Mouse (Mus musculus) ES-Bruce4 (cell line): Measurements from ENCODE around the gene Ufc1.
A peak's percentile ranks its signal among the peaks of the same experiment; 100 is the strongest.

Experiments used
- CTCF ChIP-seq: IDR thresholded peaks from one replicate; pipeline ENCODE4 v1.8.1; 2011; ENCODE audit warnings: low read depth, low read length
- EP300 ChIP-seq: IDR thresholded peaks from 2 replicates; pipeline ENCODE4 v1.6.1; 2011; ENCODE audit warnings: low read depth, low read length; ENCODE audit not compliant: insufficient read depth
- POLR2A ChIP-seq: IDR thresholded peaks from one replicate; pipeline ENCODE4 v1.8.1; 2011; ENCODE audit warnings: low read length; ENCODE audit not compliant: insufficient read depth

- no peak for TF ChIP-seq CTCF
- peak; percentile 97 for TF ChIP-seq POLR2A
- TF ChIP-seq EP300 = peak; percentile 53; the same call in 1 of the 2 replicates
These were observed 24.8 kb downstream of the Ufc1 start, which contains the start of gene B4galt3 for GRCm38 (mm10) chr1:171269848-171270572.
